Comparison of ENCODE assay signal across 8 mouse cellular contexts in the genomic region with DNA sequence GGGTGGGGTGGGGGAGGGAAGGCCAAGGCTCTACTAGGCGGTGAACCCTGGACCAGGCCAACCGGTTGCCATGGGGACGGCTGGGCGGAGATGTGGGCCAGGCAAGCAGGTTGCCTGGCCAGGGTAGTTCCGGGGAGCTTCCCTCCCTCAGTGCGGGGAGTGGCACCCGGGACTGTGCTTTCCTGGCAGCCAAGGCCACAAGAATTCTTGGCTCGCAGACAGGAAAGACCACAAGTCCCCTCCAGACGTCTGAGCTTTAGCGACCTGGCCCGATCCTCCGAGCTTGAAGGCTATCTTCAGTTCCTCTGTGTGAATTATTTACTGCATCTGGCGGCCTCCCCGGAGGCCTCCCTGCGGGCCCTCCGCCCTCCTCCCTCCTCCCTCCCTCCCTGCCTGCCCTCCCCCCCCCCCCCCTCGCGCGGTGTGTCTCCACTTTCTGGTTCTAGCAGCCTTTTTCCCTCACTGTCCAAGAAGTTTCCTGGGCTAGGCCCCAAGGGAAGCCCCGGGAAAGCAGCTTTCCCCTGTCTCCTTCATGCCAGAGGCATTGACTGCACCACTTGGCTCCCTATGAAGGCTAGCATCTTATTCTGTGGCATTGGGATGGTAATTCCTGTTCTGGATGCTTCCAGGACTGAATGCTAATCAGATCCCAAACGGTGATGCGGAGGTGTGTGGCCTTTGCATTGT. TPM values are rescaled to one million over a fixed set of nuclear protein-coding genes. Genes with fewer than 3 reads are reported as not detected.
DNase-seq lines count a peak whose midpoint lies in the region; ATAC-seq and TF ChIP-seq lines count a peak whose summit lies in the region.

No protein-coding gene starts in this region.

- ATAC-seq in embryonic facial prominence, embryonic 15.5 days (ENCODE audit: insufficient number of reproducible peaks, low FRiP score, low TSS enrichment, low read depth), result peak; percentile 62; the same call in 1 of the 2 replicates
- ATAC-seq in heart, embryonic 15.5 days (replicated peaks; ENCODE audit: insufficient number of reproducible peaks, insufficient read depth, low FRiP score, low read depth), result peak; percentile 25; the same call in 1 of the 2 replicates
- ATAC-seq in kidney, embryonic 16.5 days (ENCODE audit: low FRiP score, low TSS enrichment), result peak; percentile 78
- ATAC-seq in erythroid progenitor cell, adult 5-6 weeks (replicated peaks; ENCODE audit: low FRiP score, poor library complexity, severe bottlenecking), result no peak

- H3K27ac ChIP-seq in embryonic facial prominence, embryonic 15.5 days (replicated peaks), result no peak overlapping the region
- H3K27ac ChIP-seq in heart, embryonic 15.5 days, result peak overlapping the region; percentile 46; the same call in 1 of the 2 replicates
- peak overlapping the region; percentile 97 for H3K27ac ChIP-seq in kidney, embryonic 16.5 days (ENCODE audit: low read length)
- H3K27ac ChIP-seq in small intestine, adult 2 months (ENCODE audit: insufficient read depth, low read depth, low read length), result peak overlapping the region; percentile 48

- no peak overlapping the region; the same call in 1 of the 2 replicates for H3K4me3 ChIP-seq in embryonic facial prominence, embryonic 15.5 days (replicated peaks)
- H3K4me3 ChIP-seq in heart, embryonic 15.5 days, result peak overlapping the region; percentile 22; the same call in 1 of the 2 replicates
- H3K4me3 ChIP-seq in kidney, embryonic 16.5 days (ENCODE audit: low read length), result peak overlapping the region; percentile 21
- peak overlapping the region; percentile 45 for H3K4me3 ChIP-seq in small intestine, adult 2 months (ENCODE audit: low read depth, low read length)

- no peak overlapping the region for H3K9ac ChIP-seq in embryonic facial prominence, embryonic 15.5 days
- no peak overlapping the region for H3K9ac ChIP-seq in heart, embryonic 15.5 days
- peak overlapping the region; percentile 51 for H3K9ac ChIP-seq in kidney, embryonic 16.5 days (replicated peaks; ENCODE audit: low read length)

- H3K36me3 ChIP-seq in embryonic facial prominence, embryonic 15.5 days, result no peaks in the 10 kb centered on the region
- no peaks in the 10 kb centered on the region for H3K36me3 ChIP-seq in heart, embryonic 15.5 days
- no peaks in the 10 kb centered on the region for H3K36me3 ChIP-seq in kidney, embryonic 16.5 days (ENCODE audit: insufficient read depth, low read length)
- H3K36me3 ChIP-seq in small intestine, adult 2 months (ENCODE audit: control insufficient read depth, insufficient read depth, low read length), result no peaks in the 10 kb centered on the region

- no peaks in the 10 kb centered on the region for H3K9me3 ChIP-seq in embryonic facial prominence, embryonic 15.5 days (replicated peaks)
- no peaks in the 10 kb centered on the region for H3K9me3 ChIP-seq in heart, embryonic 15.5 days (replicated peaks)
- H3K9me3 ChIP-seq in kidney, embryonic 16.5 days (ENCODE audit: low read length), result no peaks in the 10 kb centered on the region

- DNase-seq in 416B (ENCODE audit: low read depth), result peak; percentile 60
- peak; percentile 96 for DNase-seq in Muller cell, postnatal 12 days (ENCODE audit: inconsistent ontology term)
- DNase-seq in lung, postnatal 10 days, result peak; percentile 83

- no peak for TF ChIP-seq POLR2A in small intestine, adult 2 months (IDR thresholded peaks at IDR 0.05; ENCODE audit: low read depth, low read length)

- 2% methylated on average over 19 of the region's 22 CpGs for WGBS in embryonic facial prominence, embryonic 15.5 days
- 5% methylated on average over 21 of the region's 22 CpGs for WGBS in heart, embryonic 15.5 days
- WGBS in kidney, embryonic 16.5 days, result 2% methylated on average over 16 of the region's 22 CpGs
- 3% methylated on average over 17 of the region's 22 CpGs for WGBS in small intestine, adult 2 months

- H3K27me3 ChIP-seq in embryonic facial prominence, embryonic 15.5 days, result peaks cover 35% of the 10 kb centered on the region
- H3K27me3 ChIP-seq in heart, embryonic 15.5 days, result peaks cover 50% of the 10 kb centered on the region
- H3K27me3 ChIP-seq in kidney, embryonic 16.5 days (ENCODE audit: insufficient read depth, low read length), result no peaks in the 10 kb centered on the region
- no peaks in the 10 kb centered on the region for H3K27me3 ChIP-seq in small intestine, adult 2 months (ENCODE audit: control insufficient read depth, insufficient read depth, low read length)

- H3K4me1 ChIP-seq in embryonic facial prominence, embryonic 15.5 days, result peaks cover 40% of the 10 kb centered on the region
- H3K4me1 ChIP-seq in heart, embryonic 15.5 days (replicated peaks), result peaks cover 38% of the 10 kb centered on the region
- peaks cover 68% of the 10 kb centered on the region for H3K4me1 ChIP-seq in kidney, embryonic 16.5 days (ENCODE audit: insufficient read depth, low read length)
- H3K4me1 ChIP-seq in small intestine, adult 2 months (ENCODE audit: control insufficient read depth, insufficient read depth, insufficient read length, low read length), result peaks cover 30% of the 10 kb centered on the region

- H3K4me2 ChIP-seq in embryonic facial prominence, embryonic 15.5 days (replicated peaks), result peak overlapping the region; percentile 38
- H3K4me2 ChIP-seq in heart, embryonic 15.5 days, result peak overlapping the region; percentile 54
- H3K4me2 ChIP-seq in kidney, embryonic 16.5 days (replicated peaks; ENCODE audit: low read depth, low read length), result peak overlapping the region; percentile 50

- TF ChIP-seq CTCF in small intestine, adult 2 months (IDR thresholded peaks at IDR 0.05; ENCODE audit: extremely low read depth, insufficient read length, insufficient replicate concordance, low read depth, low read length), result no peak

RNA-seq across cellular contexts. Expression of gene Camk2n1, which starts 10.7 kb away (rescaled TPM):
- 3.1 and 3.4 TPM in 2 replicates for polyA plus RNA-seq in embryonic facial prominence, embryonic 15.5 days (2015; fragmentation: Nextera tagmentation; extraction: Ambion mirVana)
- 1.3 and 1.5 TPM in 2 replicates for polyA plus RNA-seq in heart, embryonic 15.5 days (2015; fragmentation: Nextera tagmentation; extraction: Ambion mirVana)
- 6.2 and 6.4 TPM in 2 replicates for polyA plus RNA-seq in kidney, embryonic 16.5 days (2015; fragmentation: Nextera tagmentation; extraction: Ambion mirVana)
- polyA plus RNA-seq in small intestine, adult 2 months (2012; rRNA removed), result 38.7 and 93.9 TPM in 2 replicates
- 0.42 TPM in 1 of 2 replicates, not detected in the other for total RNA-seq in erythroid progenitor cell, adult 5-6 weeks (2015; ENCODE audit: low replicate concordance)
- 0.30 TPM in 1 of 2 replicates, not detected in the other for total RNA-seq in erythroid progenitor cell, adult 5-6 weeks (2017; ENCODE audit: low replicate concordance)

RNA-seq across cellular contexts. Expression of gene Mul1, which starts 30.3 kb away (rescaled TPM):
- polyA plus RNA-seq in embryonic facial prominence, embryonic 15.5 days (2015; fragmentation: Nextera tagmentation; extraction: Ambion mirVana), result 17.7 and 18.0 TPM in 2 replicates
- polyA plus RNA-seq in heart, embryonic 15.5 days (2015; fragmentation: Nextera tagmentation; extraction: Ambion mirVana), result 22.2 and 22.7 TPM in 2 replicates
- 21.5 and 22.4 TPM in 2 replicates for polyA plus RNA-seq in kidney, embryonic 16.5 days (2015; fragmentation: Nextera tagmentation; extraction: Ambion mirVana)
- polyA plus RNA-seq in small intestine, adult 2 months (2012; rRNA removed), result 21.1 and 29.5 TPM in 2 replicates
- total RNA-seq in erythroid progenitor cell, adult 5-6 weeks (2015; ENCODE audit: low replicate concordance), result 2.9 and 3.2 TPM in 2 replicates
- total RNA-seq in erythroid progenitor cell, adult 5-6 weeks (2017; ENCODE audit: low replicate concordance), result 3.7 and 5.0 TPM in 2 replicates
